ENCODE assay signal across 31 mouse cellular contexts in the genomic region with DNA sequence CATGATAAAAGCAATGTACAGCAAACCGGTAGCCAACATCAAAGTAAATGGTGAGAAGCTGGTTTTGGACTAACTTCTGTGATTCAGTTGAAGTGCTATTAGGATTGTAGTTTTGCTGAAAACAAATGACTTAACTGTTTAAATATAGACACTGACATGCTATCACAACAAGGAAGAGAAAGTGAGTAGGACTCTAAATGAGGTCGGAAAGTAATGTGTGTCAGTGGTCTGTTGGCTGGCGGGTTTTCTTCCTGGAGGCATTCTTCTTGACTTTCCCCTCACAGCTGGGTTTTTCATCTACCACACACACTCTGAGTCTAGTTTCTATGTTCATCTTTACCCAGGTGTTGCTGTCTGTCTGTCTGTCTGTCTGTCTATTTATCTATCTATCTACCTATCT.
"Had no signal": no experiment of that assay in that cellular context is flagged by ENCODE, and none has a peak within 500 bp of the region (broad histone marks: within the 10 kb centered on the region; RNA-seq: fewer than 3 reads in every experiment).

No protein-coding gene starts in this region.

- DNase-seq: heart, postnatal 10 days; heart, postnatal 14 days; heart, postnatal 36 days; heart, postnatal 4 days; kidney, adult 11 months; kidney, adult 18-20 months; kidney, adult 2 months; kidney, adult 8-10 months; kidney, adult 9 months; kidney, postnatal 10 days; kidney, postnatal 14 days; kidney, postnatal 25 days; kidney, postnatal 36 days; kidney, postnatal 4 days; layer of hippocampus, adult 9-11 months; layer of hippocampus, postnatal 36 days had no signal

- H3K4me3 ChIP-seq: heart, embryonic 12.5 days; heart, embryonic 13.5 days; heart, embryonic 15.5 days; hindbrain, embryonic 10.5 days; hindbrain, embryonic 12.5 days; hindbrain, embryonic 13.5 days; hindbrain, embryonic 15.5 days; intestine, embryonic 15.5 days; kidney, embryonic 15.5 days; layer of hippocampus, adult 2 months; left cerebral cortex, adult 2 months had no signal

- H3K4me2 ChIP-seq: heart, embryonic 11.5 days; heart, embryonic 12.5 days; heart, embryonic 13.5 days; heart, embryonic 15.5 days; hindbrain, embryonic 12.5 days; hindbrain, embryonic 13.5 days; hindbrain, embryonic 14.5 days; hindbrain, embryonic 15.5 days; intestine, embryonic 15.5 days; kidney, embryonic 15.5 days had no signal

- H3K27me3 ChIP-seq: heart, embryonic 12.5 days; heart, embryonic 13.5 days; heart, embryonic 15.5 days; hindbrain, embryonic 12.5 days; hindbrain, embryonic 13.5 days; hindbrain, embryonic 15.5 days; intestine, embryonic 15.5 days; kidney, embryonic 15.5 days had no signal

- H3K9me3 ChIP-seq: heart, embryonic 12.5 days; heart, embryonic 13.5 days; heart, embryonic 15.5 days; hindbrain, embryonic 10.5 days; hindbrain, embryonic 12.5 days; hindbrain, embryonic 13.5 days; hindbrain, embryonic 15.5 days; intestine, embryonic 15.5 days; kidney, embryonic 15.5 days had no signal

- H3K36me3 ChIP-seq: heart, embryonic 12.5 days; heart, embryonic 13.5 days; heart, embryonic 15.5 days; hindbrain, embryonic 10.5 days; hindbrain, embryonic 12.5 days; hindbrain, embryonic 13.5 days; hindbrain, embryonic 15.5 days; intestine, embryonic 15.5 days; kidney, embryonic 15.5 days had no signal

- H3K4me1 ChIP-seq: heart, embryonic 12.5 days; heart, embryonic 13.5 days; heart, embryonic 15.5 days; hindbrain, embryonic 10.5 days; hindbrain, embryonic 12.5 days; hindbrain, embryonic 13.5 days; hindbrain, embryonic 15.5 days; intestine, embryonic 15.5 days; kidney, embryonic 15.5 days had no signal

- H3K27ac ChIP-seq: heart, embryonic 13.5 days; heart, embryonic 15.5 days; hindbrain, embryonic 10.5 days; hindbrain, embryonic 12.5 days; hindbrain, embryonic 13.5 days; hindbrain, embryonic 14.5 days; hindbrain, embryonic 15.5 days; hindbrain, postnatal 0 days; intestine, embryonic 15.5 days; kidney, embryonic 15.5 days; kidney, postnatal 0 days; layer of hippocampus, adult 2 months; left cerebral cortex, adult 2 months had no signal

- H3K9ac ChIP-seq: heart, embryonic 12.5 days; heart, embryonic 13.5 days; heart, embryonic 15.5 days; hindbrain, embryonic 12.5 days; hindbrain, embryonic 13.5 days; hindbrain, embryonic 14.5 days; hindbrain, embryonic 15.5 days; intestine, embryonic 15.5 days; kidney, embryonic 15.5 days had no signal
